Mouse (Mus musculus): ENCODE measurements around the gene Hgfac. TPM values are rescaled to one million over a fixed set of nuclear protein-coding genes. Genes with fewer than 3 reads are reported as not detected.

The Hgfac gene
- polyA plus RNA-seq (2015; fragmentation: Nextera tagmentation; extraction: Ambion mirVana): 1.1 and 1.7 TPM in 2 replicates

GRCm38 (mm10) chr5:35041268-35041829, at the start of gene Hgfac:
Hgfac (plus strand) TSS chr5:35041509.
- DNase-seq (ENCODE audit: low spot score): no peak

DNA sequence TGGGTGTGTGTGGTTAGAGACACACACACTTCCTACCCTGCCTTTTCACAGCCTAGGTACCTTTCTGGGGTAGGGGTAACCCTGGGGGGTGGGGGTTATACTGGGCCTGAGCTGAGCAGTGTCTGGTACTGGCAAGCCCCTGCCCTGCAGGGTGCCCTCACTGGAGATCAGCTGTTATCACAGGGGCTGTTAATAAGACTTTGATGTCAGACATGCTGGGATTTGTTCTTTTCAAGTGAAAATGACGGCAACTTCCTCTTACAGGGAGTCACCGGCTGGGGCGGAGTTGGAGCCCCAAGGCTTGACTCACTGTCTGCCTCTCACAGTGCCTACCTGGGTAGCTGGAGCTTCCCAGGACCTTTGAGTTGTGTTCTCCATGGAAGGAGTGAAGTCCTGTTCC, 42.6 kb upstream of the Hgfac start:
- DNase-seq (ENCODE audit: low spot score): no peak

DNA sequence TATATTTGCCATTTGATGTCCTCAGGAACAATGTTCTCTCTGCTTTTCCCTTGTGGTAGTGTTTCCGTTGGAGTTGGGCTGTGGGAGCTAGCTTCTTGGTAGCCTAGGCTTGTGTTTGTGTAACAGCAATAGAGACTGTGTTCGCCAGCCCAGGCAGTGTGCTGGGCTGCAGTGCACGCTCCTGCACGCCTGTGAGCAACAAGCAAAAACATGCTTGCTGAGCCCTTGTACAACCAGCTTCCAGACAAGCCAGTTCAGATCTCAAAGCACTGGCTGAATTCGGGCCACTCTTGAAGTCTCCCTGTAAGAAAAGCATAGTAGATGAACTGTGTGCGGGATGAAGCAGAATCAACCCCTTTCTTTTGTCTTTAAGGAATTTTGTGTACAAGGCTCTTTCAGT, 42.0 kb upstream of the Hgfac start:
- no peak for DNase-seq (ENCODE audit: low spot score)

- DNase-seq (ENCODE audit: low spot score): no peak
Observed at GRCm38 (mm10) chr5:35000323-35000722, 41.0 kb upstream of the Hgfac start.

DNA sequence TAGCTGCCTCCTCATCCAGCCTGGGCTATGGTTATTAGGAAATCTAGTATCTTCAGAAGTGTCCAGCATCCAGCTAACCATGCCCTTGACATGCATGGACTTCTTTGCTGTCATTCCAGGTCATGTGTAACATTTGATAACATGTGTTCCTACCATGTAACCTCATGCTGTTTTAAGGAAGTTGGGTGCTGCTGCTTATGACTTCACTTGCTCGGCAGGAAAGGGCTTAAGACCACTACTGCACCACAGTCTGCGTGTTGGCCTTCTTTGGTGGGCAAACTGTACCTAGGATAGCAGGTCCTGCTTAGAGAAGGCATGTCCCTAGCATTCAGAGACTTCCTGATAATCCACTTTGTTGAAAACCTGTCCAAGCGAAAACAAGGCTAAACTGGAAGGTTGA, 40.2 kb upstream of the Hgfac start:
- no peak for DNase-seq (ENCODE audit: low spot score)

- no peak for DNase-seq (ENCODE audit: low spot score)
Observed at GRCm38 (mm10) chr5:35003611-35004162, 37.6 kb upstream of the Hgfac start.

DNA sequence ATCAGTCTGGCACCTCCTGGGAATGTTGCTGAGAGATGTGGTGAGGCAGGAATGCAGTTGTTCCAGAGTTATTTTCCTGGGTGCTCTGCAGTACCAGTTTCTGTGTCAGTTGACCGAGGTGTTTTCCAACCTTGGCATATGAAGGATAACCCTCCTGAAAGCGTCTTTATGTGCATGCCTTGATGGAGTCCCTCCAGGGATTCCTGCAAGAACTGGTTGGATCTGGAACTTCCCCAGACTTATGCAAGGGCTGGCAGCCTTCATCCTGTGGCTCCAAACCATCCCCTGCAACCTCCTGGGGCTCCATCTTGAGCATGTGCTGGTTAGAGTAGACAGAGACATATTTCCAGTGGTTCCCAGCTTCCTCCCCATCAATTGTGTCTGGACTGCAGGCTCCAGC, 36.5 kb upstream of the Hgfac start:
- DNase-seq (ENCODE audit: low spot score): no peak

DNA sequence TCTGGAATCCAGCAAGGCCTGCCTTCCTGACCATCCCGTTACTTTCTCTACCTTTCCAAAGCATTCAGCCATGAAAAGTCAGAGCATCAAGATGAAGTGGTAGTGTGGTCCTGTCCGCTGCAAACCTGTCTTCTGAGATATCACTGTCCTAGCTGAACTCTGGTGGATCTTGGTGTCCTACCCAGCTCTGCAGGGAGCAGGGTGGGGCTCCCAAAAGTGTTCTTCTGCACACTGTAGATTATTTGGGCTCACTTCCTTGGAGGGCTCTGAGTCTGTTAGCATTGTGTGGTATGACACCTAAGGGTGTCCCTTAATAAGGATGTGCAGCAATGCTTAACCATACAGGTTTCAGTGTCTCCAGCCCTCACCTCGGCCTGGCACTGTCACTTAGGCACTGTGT, 35.6 kb upstream of the Hgfac start:
- no peak for DNase-seq (ENCODE audit: low spot score)

DNA sequence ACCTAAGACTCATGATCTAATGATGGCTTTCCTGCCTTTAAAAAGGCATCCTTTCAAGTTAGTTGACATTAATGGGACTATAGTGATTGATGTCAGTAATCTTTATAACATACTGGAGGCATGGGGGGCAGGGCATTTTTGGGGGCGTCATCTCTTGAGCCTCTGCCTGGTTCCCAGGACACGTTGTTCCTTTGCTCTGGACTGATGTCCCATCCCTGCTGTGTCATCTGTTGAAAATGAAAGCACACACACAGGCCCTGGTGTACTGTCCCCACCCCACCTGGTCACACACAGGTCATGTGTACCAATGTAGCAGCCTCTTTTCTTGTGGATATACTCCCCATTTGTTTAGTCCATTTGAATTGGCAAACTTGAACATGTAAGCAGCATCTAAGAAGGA, 34.7 kb upstream of the Hgfac start:
- no peak for DNase-seq (ENCODE audit: low spot score)

DNA sequence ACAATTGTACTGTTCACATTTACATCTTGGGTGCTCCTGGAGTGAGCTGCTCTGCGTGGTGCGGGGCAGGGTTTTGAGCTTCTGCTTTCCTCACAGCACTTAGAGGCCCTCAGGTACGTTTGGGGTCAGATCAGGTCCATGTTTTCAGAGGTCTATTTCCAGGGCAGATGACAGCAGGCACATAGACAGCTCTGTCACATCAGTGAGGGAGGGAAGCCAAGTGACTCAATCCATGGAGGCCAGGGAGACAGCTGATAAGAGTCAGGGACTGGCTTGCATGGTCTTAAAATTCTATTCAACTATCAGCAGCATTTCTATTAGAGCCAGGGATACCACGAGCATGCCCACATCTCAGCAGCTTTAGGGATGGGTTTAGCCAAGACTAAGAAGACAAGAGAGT, 32.1 kb upstream of the Hgfac start:
- DNase-seq (ENCODE audit: low spot score): no peak

- DNase-seq (ENCODE audit: low spot score): no peak
Observed at GRCm38 (mm10) chr5:35010656-35011055, 30.7 kb upstream of the Hgfac start.

- DNase-seq (ENCODE audit: low spot score): no peak
Observed at GRCm38 (mm10) chr5:35011156-35011923, 30.0 kb upstream of the Hgfac start.

- no peak for DNase-seq (ENCODE audit: low spot score)
Observed at GRCm38 (mm10) chr5:35014036-35014435, 27.3 kb upstream of the Hgfac start.

- no peak for DNase-seq (ENCODE audit: low spot score)
Observed at GRCm38 (mm10) chr5:35019673-35020300, 21.5 kb upstream of the Hgfac start.

DNA sequence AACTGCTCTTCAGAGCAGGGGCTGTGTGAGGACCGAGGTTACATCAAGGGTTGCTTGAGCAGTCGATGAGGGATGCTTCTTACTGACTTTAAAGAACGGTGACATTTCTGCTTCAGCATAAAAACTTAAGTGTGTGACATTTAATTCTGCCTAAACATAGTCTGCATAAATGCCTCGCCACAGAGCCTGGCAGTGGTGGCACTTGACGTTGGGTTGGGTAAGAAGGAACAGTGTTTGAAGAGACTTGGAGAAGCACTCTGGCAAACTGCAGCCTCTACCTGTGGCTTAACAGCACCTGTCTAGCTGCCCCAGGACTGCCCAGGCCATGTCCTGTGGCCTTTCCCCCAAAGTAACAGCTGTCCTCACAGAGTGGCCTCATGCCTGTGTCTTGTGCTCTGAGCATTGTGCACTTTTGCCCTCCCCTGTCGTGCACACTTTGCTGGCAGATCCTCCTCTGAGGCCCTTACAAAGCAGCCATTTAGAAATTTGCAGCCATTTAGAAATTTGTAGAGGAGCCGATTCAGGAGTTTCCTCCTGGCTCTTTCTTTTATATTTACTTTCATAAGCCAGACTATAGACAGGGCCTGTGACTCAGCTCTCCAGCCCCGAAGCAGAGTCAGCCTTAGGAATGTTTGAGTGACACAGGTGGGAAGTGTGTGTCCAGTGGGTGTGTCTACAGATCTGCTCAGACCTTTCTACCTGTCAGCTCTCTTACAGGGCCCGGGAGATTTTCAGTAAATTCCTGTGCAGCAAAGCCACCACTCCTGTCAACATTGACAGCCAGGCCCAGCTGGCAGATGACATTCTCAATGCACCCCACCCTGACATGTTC, 20.7 kb upstream of the Hgfac start:
- DNase-seq (ENCODE audit: low spot score): no peak

DNA sequence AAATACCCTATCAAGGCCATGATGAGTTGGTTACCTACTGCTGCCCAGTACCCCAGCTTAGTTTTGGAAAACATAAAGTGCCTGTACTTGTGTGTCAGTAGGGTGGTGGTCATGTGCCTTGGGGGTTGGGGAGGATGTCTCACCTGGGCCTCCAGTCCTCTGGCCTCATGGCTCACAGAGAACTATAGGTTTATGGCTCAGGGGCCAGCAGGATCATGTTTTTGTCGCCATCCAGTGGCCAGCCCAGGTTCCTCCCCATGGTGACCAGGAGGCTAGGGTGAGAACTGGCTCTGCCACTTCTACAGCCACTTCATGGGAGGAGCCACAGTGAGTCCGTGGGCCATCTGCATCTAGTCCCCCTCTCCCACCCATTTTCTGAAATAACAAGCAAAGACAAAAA, 16.3 kb upstream of the Hgfac start:
- DNase-seq (ENCODE audit: low spot score): peak; percentile 26

DNA sequence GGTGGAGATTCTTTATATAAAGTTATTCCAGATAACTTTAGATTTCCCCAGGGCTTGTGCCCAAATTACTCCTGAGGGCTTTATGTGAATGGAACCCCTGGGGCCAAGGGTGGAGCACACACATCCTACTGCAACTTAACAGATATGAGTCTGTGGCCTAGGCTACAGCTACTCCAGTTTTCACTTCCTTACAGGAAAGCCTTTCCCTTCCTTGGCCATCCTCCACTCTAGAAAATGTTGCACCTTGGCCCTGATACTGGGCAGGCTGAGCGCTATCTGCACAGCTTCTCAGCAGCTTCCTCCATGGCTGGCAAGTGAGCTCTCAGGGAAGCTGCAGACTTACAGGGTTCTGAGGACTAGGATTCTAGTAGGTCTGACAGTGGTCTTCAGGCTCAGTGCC, 12.0 kb upstream of the Hgfac start:
- no peak for DNase-seq (ENCODE audit: low spot score)

- DNase-seq (ENCODE audit: low spot score): no peak
Observed at GRCm38 (mm10) chr5:35029755-35030154, 11.6 kb upstream of the Hgfac start.

- DNase-seq (ENCODE audit: low spot score): peak; percentile 32
Observed at GRCm38 (mm10) chr5:35033068-35033467, 8.2 kb upstream of the Hgfac start.

DNA sequence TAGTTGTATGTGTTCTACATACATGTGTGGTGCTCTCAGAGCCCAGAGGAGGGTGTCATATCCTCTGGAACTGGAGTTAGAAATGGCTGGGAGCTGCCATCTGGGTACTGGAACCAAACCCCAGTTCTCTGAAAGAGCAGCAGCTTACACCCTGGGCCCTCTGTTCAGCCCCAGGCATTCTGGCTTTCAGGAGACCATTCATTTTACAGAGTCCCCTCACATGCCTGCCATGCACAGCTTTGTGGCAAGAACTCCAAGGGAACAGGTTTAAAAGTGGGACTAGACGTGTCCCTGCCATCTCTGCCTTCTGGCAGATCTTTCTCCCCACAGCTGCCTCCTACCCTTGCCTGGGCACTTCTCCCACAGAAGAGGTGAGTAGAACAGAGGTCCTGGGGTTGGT, 7.7 kb upstream of the Hgfac start:
- DNase-seq (ENCODE audit: low spot score): no peak

DNA sequence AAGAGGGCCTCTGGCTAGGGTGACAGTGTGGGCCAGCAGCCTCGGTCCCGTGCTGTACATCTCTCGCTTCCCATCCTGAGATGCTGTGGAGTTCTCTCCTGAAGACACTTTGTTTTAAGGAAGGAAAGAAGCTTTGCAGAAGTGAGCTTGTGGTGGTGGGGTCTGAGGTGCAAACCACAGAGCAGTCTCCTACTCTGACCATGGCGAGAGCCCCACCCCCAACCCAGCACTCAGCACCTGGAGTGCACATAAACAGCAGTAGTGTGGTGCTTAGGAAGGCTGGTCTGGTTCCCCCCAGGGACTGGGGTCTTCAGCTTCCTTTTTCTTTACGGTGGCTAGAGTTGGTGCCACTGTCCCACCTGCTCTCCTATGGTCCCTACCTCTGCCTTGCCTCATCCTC, 6.2 kb upstream of the Hgfac start:
- no peak for DNase-seq (ENCODE audit: low spot score)

DNA sequence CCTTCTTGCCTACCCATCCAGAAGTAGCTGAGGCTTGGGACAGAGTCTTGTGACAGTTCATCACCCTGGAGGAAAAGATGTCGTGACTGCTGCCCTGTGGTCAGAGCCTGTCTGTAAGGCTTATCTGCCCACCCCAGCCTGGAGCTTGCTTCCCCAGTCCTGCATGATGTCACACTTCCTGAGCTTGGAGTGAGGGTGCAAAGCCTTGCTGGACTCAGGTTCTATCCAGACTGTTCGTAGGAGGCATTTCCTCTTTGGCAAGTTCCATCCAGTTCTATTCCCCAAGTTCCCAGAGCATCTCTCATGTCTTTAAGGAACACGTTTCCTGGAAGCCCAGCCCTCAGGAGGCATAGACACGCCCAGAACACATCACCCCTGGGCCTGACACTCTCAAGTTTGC, 5.5 kb upstream of the Hgfac start:
- DNase-seq (ENCODE audit: low spot score): no peak

All from thymus, postnatal 0 days (tissue).